Mouse (Mus musculus): ENCODE data around the gene Klk9.

- TF ChIP-seq POLR2A (IDR thresholded peaks at IDR 0.05; ENCODE audit: low read depth, low read length) (no peak), CTCF (IDR thresholded peaks at IDR 0.05; ENCODE audit: borderline replicate concordance, insufficient read depth, low read length) (no peak)
These were observed 23.1 kb upstream of the Klk9 start, which contains the start of gene Klk12 for GRCm38 (mm10) chr7:43768597-43768996.
